Mouse (Mus musculus) bone marrow macrophage, adult 2 months (primary cell): Measurements from ENCODE around the gene Flii.
A peak's percentile ranks its signal among the peaks of the same experiment; 100 is the strongest.

Experiments used
- CTCF ChIP-seq: IDR thresholded peaks from 2 replicates; pipeline ENCODE4 v1.5.1; 2012; ENCODE audit warnings: low read depth, mild to moderate bottlenecking, low read length, moderate library complexity
- POLR2A ChIP-seq: IDR thresholded peaks from 2 replicates; pipeline ENCODE4 v1.6.1; 2012; ENCODE audit warnings: mild to moderate bottlenecking, low read depth, low read length, borderline replicate concordance

DNA sequence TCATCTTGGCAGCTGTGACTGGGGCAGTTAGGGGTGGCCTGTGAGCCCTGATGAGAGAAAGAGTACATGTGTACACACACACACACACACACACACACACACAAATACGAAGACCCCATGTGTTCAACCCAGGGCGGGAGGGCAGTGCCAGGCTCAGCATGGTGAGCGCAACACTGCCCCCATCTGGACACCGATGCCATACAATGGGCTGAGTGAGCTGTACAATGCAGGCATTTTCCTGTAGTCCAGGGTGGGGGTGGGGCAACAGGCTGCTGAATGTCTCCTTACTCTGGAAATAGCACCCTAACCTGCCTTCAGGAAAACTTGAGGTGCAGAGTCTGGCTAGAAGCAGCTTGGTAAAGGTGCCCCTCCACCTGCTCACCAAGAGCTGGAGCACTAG lies 23.9 kb downstream of the Flii start:
- TF ChIP-seq POLR2A, result no peak
- TF ChIP-seq CTCF, result peak; percentile 31; the same call in 1 of the 2 replicates
